Mouse (Mus musculus) neural tube, embryonic 15.5 days (tissue): ENCODE results near the gene Zdhhc17. TPM values are rescaled to one million over a fixed set of nuclear protein-coding genes. Genes with fewer than 3 reads are reported as not detected.

Source experiments
- ATAC-seq: fragments of 200-750 bp; cut with Nextera tagmentation; 2 replicates; pipeline ENCODE4 v1.8.0; 2017; ENCODE audit warnings: mild to moderate bottlenecking, moderate TSS enrichment, moderate library complexity; ENCODE audit not compliant: low FRiP score
- H3K27ac ChIP-seq: fragments of 300-500 bp; sonication (generic); replicated peaks from 2 replicates; pipeline ENCODE4 v1.5.1; 2015; ENCODE audit warnings: mild to moderate bottlenecking, inconsistent platforms
- H3K27me3 ChIP-seq: fragments of 300-500 bp; sonication (generic); replicated peaks from 2 replicates; pipeline ENCODE4 v1.6.1; 2015; ENCODE audit warnings: inconsistent platforms
- H3K36me3 ChIP-seq: fragments of 300-500 bp; sonication (generic); 2 replicates; pipeline ENCODE4 v1.6.1; 2015; ENCODE audit warnings: inconsistent platforms
- H3K4me1 ChIP-seq: fragments of 300-500 bp; sonication (generic); 2 replicates; pipeline ENCODE4 v1.6.1; 2015; ENCODE audit warnings: inconsistent platforms
- H3K4me2 ChIP-seq: fragments of 300-500 bp; sonication (generic); 2 replicates; pipeline ENCODE4 v1.6.1; 2015; ENCODE audit warnings: inconsistent platforms, mild to moderate bottlenecking, moderate library complexity
- H3K4me3 ChIP-seq: fragments of 300-500 bp; sonication (generic); replicated peaks from 2 replicates; pipeline ENCODE4 v1.5.1; 2015; ENCODE audit warnings: mild to moderate bottlenecking, inconsistent platforms
- H3K9ac ChIP-seq: fragments of 300-500 bp; sonication (generic); replicated peaks from 2 replicates; pipeline ENCODE4 v1.6.1; 2015; ENCODE audit warnings: mild to moderate bottlenecking, inconsistent platforms
- H3K9me3 ChIP-seq: fragments of 300-500 bp; sonication (generic); replicated peaks from 2 replicates; pipeline ENCODE4 v1.6.1; 2016; ENCODE audit warnings: inconsistent platforms
- WGBS: fragments of 180-500 bp; shearing (Covaris S2); methylation state at CpG from one replicate; pipeline ENCODE4 v1.1.7; 2015; ENCODE audit warnings: mixed read lengths; 5-methylcytosine and 5-hydroxymethylcytosine counted together
- polyA plus RNA-seq: library from polyadenylated mRNA; unstranded; fragments of >200 nt; fragmentation: Nextera tagmentation; extraction: Ambion mirVana; gene quantifications from 2 replicates; pipeline ENCODE4 v1.2.1, GENCODE M21; 2015

Gene Zdhhc17
- polyA plus RNA-seq, 1 experiment from 2014 or later = 53.5 TPM

- H3K27ac ChIP-seq = peak overlapping the region; percentile 89
- H3K4me3 ChIP-seq = peak overlapping the region; percentile 65
- peak overlapping the region; percentile 85 for H3K4me2 ChIP-seq
- 20% methylated on average over 26 of the region's 26 CpGs for WGBS
- peak; percentile 35; the same call in 1 of the 2 replicates for ATAC-seq
- peaks cover 31% of the 10 kb centered on the region for H3K4me1 ChIP-seq
- H3K27me3 ChIP-seq = no peaks in the 10 kb centered on the region
- no peaks in the 10 kb centered on the region for H3K9me3 ChIP-seq
- no peaks in the 10 kb centered on the region for H3K36me3 ChIP-seq
- H3K9ac ChIP-seq = peak overlapping the region; percentile 83
These were observed 91.2 kb downstream of the Zdhhc17 start for GRCm38 (mm10) chr10:110918414-110919391.

GRCm38 (mm10) chr10:110917521-110917920, 92.4 kb downstream of the Zdhhc17 start:
- ATAC-seq = no peak
- Histone ChIP-seq H3K4me3 (no peak overlapping the region), H3K4me2 (no peak overlapping the region), H3K4me1 (peaks cover 28% of the 10 kb centered on the region), H3K9me3 (no peaks in the 10 kb centered on the region), H3K9ac (no peak overlapping the region), H3K36me3 (no peaks in the 10 kb centered on the region), H3K27ac (no peak overlapping the region), H3K27me3 (no peaks in the 10 kb centered on the region)
- WGBS = 96% methylated on average over 6 of the region's 6 CpGs

GRCm38 (mm10) chr10:110916666-110917344, 93.1 kb downstream of the Zdhhc17 start:
- WGBS = 85% methylated on average over 11 of the region's 11 CpGs
- H3K27ac ChIP-seq = no peak overlapping the region
- H3K36me3 ChIP-seq = no peaks in the 10 kb centered on the region
- H3K9me3 ChIP-seq = no peaks in the 10 kb centered on the region
- no peak overlapping the region for H3K4me2 ChIP-seq
- H3K27me3 ChIP-seq = no peaks in the 10 kb centered on the region
- H3K9ac ChIP-seq = no peak overlapping the region
- no peak overlapping the region for H3K4me3 ChIP-seq
- H3K4me1 ChIP-seq = peaks cover 20% of the 10 kb centered on the region
- ATAC-seq = no peak

GRCm38 (mm10) chr10:110903862-110904261, 106.1 kb downstream of the Zdhhc17 start:
- Histone ChIP-seq H3K4me2 (no peak overlapping the region), H3K9ac (no peak overlapping the region), H3K36me3 (no peaks in the 10 kb centered on the region), H3K4me3 (no peak overlapping the region), H3K27ac (no peak overlapping the region), H3K27me3 (no peaks in the 10 kb centered on the region), H3K9me3 (no peaks in the 10 kb centered on the region), H3K4me1 (no peaks in the 10 kb centered on the region)
- no peak for ATAC-seq
- 94% methylated on average over 3 of the region's 3 CpGs for WGBS

GRCm38 (mm10) chr10:110899744-110900501, 110.0 kb downstream of the Zdhhc17 start:
- H3K4me2 ChIP-seq = no peak overlapping the region
- H3K9ac ChIP-seq = no peak overlapping the region
- no peak overlapping the region for H3K4me3 ChIP-seq
- WGBS = 82% methylated on average over 13 of the region's 13 CpGs
- no peak overlapping the region for H3K27ac ChIP-seq
- H3K27me3 ChIP-seq = no peaks in the 10 kb centered on the region
- H3K36me3 ChIP-seq = no peaks in the 10 kb centered on the region
- ATAC-seq = no peak
- H3K4me1 ChIP-seq = no peaks in the 10 kb centered on the region
- H3K9me3 ChIP-seq = no peaks in the 10 kb centered on the region; the same call in 1 of the 2 replicates

Other genes starting within 250 kb of the Zdhhc17 start
- gene Csrp2, start 90.4 kb downstream of the Zdhhc17 start, polyA plus RNA-seq = 146 and 165 TPM in 2 replicates
- gene Osbpl8, start 154.6 kb upstream of the Zdhhc17 start, polyA plus RNA-seq = 14.1 and 16.0 TPM in 2 replicates